Mouse (Mus musculus): Measurements from ENCODE around the gene Olfr1342. TPM values are rescaled to one million over a fixed set of nuclear protein-coding genes. Genes with fewer than 3 reads are reported as not detected.

Olfr1342 gene
- total and polyA plus RNA-seq, 3 experiments, result not detected

- H3K4me1 ChIP-seq (ENCODE audit: control insufficient read depth, insufficient read depth, low read length), result no peaks in the 10 kb centered on the region
- no peak overlapping the region for H3K9ac ChIP-seq (ENCODE audit: low read depth, low read length)
- TF ChIP-seq POLR2A (IDR thresholded peaks at IDR 0.05; ENCODE audit: insufficient read depth, low read depth, low read length) (no peak), EP300 (IDR thresholded peaks at IDR 0.05; ENCODE audit: insufficient read depth, low read depth, low read length) (no peak), CTCF (IDR thresholded peaks at IDR 0.05) (no peak)
- no peak for DNase-seq
- H3K27me3 ChIP-seq (ENCODE audit: control insufficient read depth, insufficient read depth, low read length), result no peaks in the 10 kb centered on the region
- no peaks in the 10 kb centered on the region for H3K36me3 ChIP-seq (ENCODE audit: control insufficient read depth, insufficient read depth, low read length)
- H3K27ac ChIP-seq, result no peak overlapping the region
- H3K79me2 ChIP-seq (replicated peaks; ENCODE audit: control insufficient read depth, insufficient read depth, low read length), result no peaks in the 10 kb centered on the region
- H3K4me3 ChIP-seq, result no peak overlapping the region
- intact Hi-C loops (cut with DNase I), result no loop called here
- 4% methylated on average over 2 of the region's 2 CpGs for WGBS
Observed at GRCm38 (mm10) chr4:118687086-118687485, 5.5 kb downstream of the Olfr1342 start.

DNA sequence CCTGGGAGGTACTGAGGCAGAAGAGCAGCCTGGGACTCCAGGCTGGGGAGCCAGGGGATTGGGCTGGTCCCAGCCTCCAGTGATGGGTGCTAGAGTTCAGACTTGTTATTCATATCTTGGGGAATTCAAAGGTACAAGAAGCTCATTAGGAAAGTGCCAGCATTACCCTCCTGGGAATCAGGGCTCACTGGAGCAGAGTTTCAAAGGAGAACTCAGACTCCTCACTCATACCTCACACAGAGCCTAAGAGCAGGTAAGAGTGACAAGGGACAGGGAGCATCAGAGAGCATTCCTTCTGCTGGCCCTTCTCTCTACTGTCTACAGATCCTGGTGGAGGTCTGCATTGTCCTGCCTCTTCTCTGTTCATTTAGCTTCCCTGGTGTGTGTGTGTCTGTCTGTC is 33.9 kb downstream of the Olfr1342 start, which contains the start of gene Olfr62:
Olfr62 (plus strand) TSS at position 301 of the 400 bp plus-strand sequence.
- no peaks in the 10 kb centered on the region for H3K79me2 ChIP-seq (replicated peaks; ENCODE audit: control insufficient read depth, insufficient read depth, low read length)
- H3K4me1 ChIP-seq (ENCODE audit: control insufficient read depth, insufficient read depth, low read length), result no peaks in the 10 kb centered on the region
- no peak within 1 kb of the TSS for H3K27ac ChIP-seq
- DNase-seq, result no peak
- H3K27me3 ChIP-seq (ENCODE audit: control insufficient read depth, insufficient read depth, low read length), result no peaks in the 10 kb centered on the region
- intact Hi-C loops (cut with DNase I), result no loop called here
- no peak within 1 kb of the TSS for H3K4me3 ChIP-seq
- H3K9ac ChIP-seq (ENCODE audit: low read depth, low read length), result no peak within 1 kb of the TSS
- no peak for TF ChIP-seq POLR2A (IDR thresholded peaks at IDR 0.05; ENCODE audit: insufficient read depth, low read depth, low read length)
- TF ChIP-seq CTCF (IDR thresholded peaks at IDR 0.05), result no peak
- TF ChIP-seq EP300 (IDR thresholded peaks at IDR 0.05; ENCODE audit: insufficient read depth, low read depth, low read length), result no peak
- no peaks in the 10 kb centered on the region for H3K36me3 ChIP-seq (ENCODE audit: control insufficient read depth, insufficient read depth, low read length)

DNA sequence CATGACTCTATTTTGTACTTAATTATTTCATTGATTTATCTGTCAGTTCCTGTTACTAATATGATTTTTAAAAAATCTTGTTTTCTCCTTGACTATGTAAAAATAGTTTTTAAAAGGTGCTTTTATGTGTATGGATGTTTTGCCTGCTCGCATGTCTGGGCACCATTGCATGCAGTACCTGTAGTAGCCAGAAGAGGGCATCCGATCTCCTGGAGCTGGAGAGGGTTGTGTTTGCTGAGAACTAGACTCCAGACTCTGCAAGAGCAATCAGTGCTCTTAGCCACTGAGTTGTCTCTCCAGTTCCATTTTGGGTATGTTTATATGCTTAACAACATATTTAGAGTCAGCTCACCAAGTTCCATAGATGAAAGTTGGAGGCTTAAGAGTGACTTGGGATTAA is 47.3 kb downstream of the Olfr1342 start:
- no peak overlapping the region for H3K4me3 ChIP-seq
- peaks cover 1% of the 10 kb centered on the region; the same call in 1 of the 2 replicates for H3K4me1 ChIP-seq (ENCODE audit: control insufficient read depth, insufficient read depth, low read length)
- WGBS, result 6% methylated on average over 2 of the region's 2 CpGs
- H3K9ac ChIP-seq (ENCODE audit: low read depth, low read length), result no peak overlapping the region
- no peaks in the 10 kb centered on the region for H3K36me3 ChIP-seq (ENCODE audit: control insufficient read depth, insufficient read depth, low read length)
- no peaks in the 10 kb centered on the region for H3K27me3 ChIP-seq (ENCODE audit: control insufficient read depth, insufficient read depth, low read length)
- H3K79me2 ChIP-seq (replicated peaks; ENCODE audit: control insufficient read depth, insufficient read depth, low read length), result no peaks in the 10 kb centered on the region
- peak; percentile 21 to 45 for DNase-seq
- intact Hi-C loops (cut with DNase I), result loop anchor here (1.0 kb wide), 1 partner anchor 343 kb away; no protein-coding TSS in a partner anchor
- no peak overlapping the region for H3K27ac ChIP-seq
- TF ChIP-seq CTCF (IDR thresholded peaks at IDR 0.05) (peak; percentile 89), EP300 (IDR thresholded peaks at IDR 0.05; ENCODE audit: insufficient read depth, low read depth, low read length) (no peak), POLR2A (IDR thresholded peaks at IDR 0.05; ENCODE audit: insufficient read depth, low read depth, low read length) (no peak)

DNA sequence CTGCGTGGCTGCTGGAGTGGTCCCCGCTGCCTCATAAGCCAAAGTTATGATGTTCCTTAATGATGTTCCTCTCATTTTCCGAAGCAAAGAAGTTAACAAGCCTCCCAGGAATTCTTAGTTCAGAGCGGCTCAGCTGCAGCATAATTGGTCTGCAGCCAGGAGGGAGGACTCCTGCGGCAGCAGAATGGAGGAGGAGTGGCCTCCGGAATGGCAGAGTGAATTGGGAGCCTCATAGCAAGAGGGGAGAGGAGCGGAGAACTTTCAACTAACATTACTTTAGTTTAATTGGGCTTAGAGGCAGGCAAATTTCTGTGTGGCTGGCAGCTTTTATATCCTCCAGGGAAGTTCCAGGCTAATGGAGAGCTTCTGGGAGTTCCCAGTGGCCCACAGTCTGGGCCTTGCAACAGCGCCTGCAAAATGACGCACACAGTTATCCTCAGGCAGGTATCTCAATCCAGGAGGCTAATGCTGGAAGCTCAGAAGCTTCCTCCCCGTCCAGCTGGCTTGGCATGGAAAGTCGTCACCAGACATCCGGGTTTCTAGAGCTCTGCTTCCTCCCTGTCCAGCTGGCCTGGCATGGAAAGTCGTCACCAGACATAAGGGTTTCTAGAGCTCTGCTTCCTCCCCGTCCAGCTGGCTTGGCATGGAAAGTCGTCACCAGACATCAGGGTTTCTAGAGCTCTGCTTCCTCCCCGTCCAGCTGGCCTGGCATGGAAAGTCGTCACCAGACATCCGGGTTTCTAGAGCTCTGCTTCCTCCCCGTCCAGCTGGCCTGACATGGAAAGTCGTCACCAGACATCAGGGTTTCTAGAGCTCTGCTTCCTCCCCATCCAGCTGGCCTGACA is 50.0 kb downstream of the Olfr1342 start:
- peak in 1 of 2 experiments; percentile 9 for DNase-seq
- Histone ChIP-seq H3K27me3 (ENCODE audit: control insufficient read depth, insufficient read depth, low read length) (no peaks in the 10 kb centered on the region), H3K27ac (no peak overlapping the region), H3K4me1 (ENCODE audit: control insufficient read depth, insufficient read depth, low read length) (peaks cover 1% of the 10 kb centered on the region; the same call in 1 of the 2 replicates), H3K36me3 (ENCODE audit: control insufficient read depth, insufficient read depth, low read length) (no peaks in the 10 kb centered on the region), H3K4me3 (no peak overlapping the region), H3K79me2 (replicated peaks; ENCODE audit: control insufficient read depth, insufficient read depth, low read length) (no peaks in the 10 kb centered on the region), H3K9ac (ENCODE audit: low read depth, low read length) (no peak overlapping the region)
- intact Hi-C loops (cut with DNase I), result no loop called here
- no peak for TF ChIP-seq CTCF (IDR thresholded peaks at IDR 0.05)
- WGBS, result 20% methylated on average over 20 of the region's 20 CpGs

Other genes with a start within 250 kb of the Olfr1342 start
- 1 to 10 TPM in 1 of 2 experiments, under 1 TPM in 1; 0.31 to 1.5 TPM for gene Mpl, start 235.2 kb downstream of the Olfr1342 start, total RNA-seq (2021)
- 0.67 and 1.3 TPM in 2 replicates for gene Mpl, start 235.2 kb downstream of the Olfr1342 start, polyA plus RNA-seq (2012; rRNA removed)
- gene Tie1, start 202.7 kb downstream of the Olfr1342 start, total RNA-seq (2021), result 10 to 100 TPM; 59.8 to 63.3 TPM
- gene Tie1, start 202.7 kb downstream of the Olfr1342 start, polyA plus RNA-seq (2012; rRNA removed), result 66.8 and 82.3 TPM in 2 replicates
- not detected for gene 2610528J11Rik, start 165.8 kb downstream of the Olfr1342 start, total RNA-seq (2021)
- gene 2610528J11Rik, start 165.8 kb downstream of the Olfr1342 start, polyA plus RNA-seq (2012; rRNA removed), result 0.37 TPM in 1 of 2 replicates, not detected in the other
- not detected for gene Tmem125, start 148.7 kb downstream of the Olfr1342 start, total RNA-seq (2021)
- gene Tmem125, start 148.7 kb downstream of the Olfr1342 start, polyA plus RNA-seq (2012; rRNA removed), result 0.44 and 0.70 TPM in 2 replicates
- gene Cfap57, start 72.0 kb downstream of the Olfr1342 start, total RNA-seq (2021), result under 1 TPM in 1 of 2 experiments, not detected in 1; 0.05 TPM
- gene Cfap57, start 72.0 kb downstream of the Olfr1342 start, polyA plus RNA-seq (2012; rRNA removed), result 0.03 and 0.14 TPM in 2 replicates
- 10 to 100 TPM; 34.1 to 38.1 TPM for gene Ebna1bp2, start 72.0 kb downstream of the Olfr1342 start, total RNA-seq (2021)
- 20.0 and 22.4 TPM in 2 replicates for gene Ebna1bp2, start 72.0 kb downstream of the Olfr1342 start, polyA plus RNA-seq (2012; rRNA removed)
- not detected for gene Olfr62, start 33.8 kb downstream of the Olfr1342 start, total RNA-seq (2021)
- not detected in 2 replicates for gene Olfr62, start 33.8 kb downstream of the Olfr1342 start, polyA plus RNA-seq (2012; rRNA removed)
- gene Olfr1341, start 10.8 kb upstream of the Olfr1342 start, total RNA-seq (2021), result not detected
- gene Olfr1341, start 10.8 kb upstream of the Olfr1342 start, polyA plus RNA-seq (2012; rRNA removed), result not detected in 2 replicates
- not detected for gene Olfr1340, start 27.4 kb upstream of the Olfr1342 start, total RNA-seq (2021)
- not detected in 2 replicates for gene Olfr1340, start 27.4 kb upstream of the Olfr1342 start, polyA plus RNA-seq (2012; rRNA removed)
- not detected for gene Olfr1339, start 39.4 kb upstream of the Olfr1342 start, total RNA-seq (2021)
- gene Olfr1339, start 39.4 kb upstream of the Olfr1342 start, polyA plus RNA-seq (2012; rRNA removed), result not detected in 2 replicates
- not detected for gene Olfr1338, start 66.0 kb upstream of the Olfr1342 start, total RNA-seq (2021)
- not detected in 2 replicates for gene Olfr1338, start 66.0 kb upstream of the Olfr1342 start, polyA plus RNA-seq (2012; rRNA removed)
- gene Olfr1337, start 89.8 kb upstream of the Olfr1342 start, total RNA-seq (2021), result not detected
- not detected in 2 replicates for gene Olfr1337, start 89.8 kb upstream of the Olfr1342 start, polyA plus RNA-seq (2012; rRNA removed)
- gene Olfr1335, start 117.2 kb upstream of the Olfr1342 start, total RNA-seq (2021), result not detected
- gene Olfr1335, start 117.2 kb upstream of the Olfr1342 start, polyA plus RNA-seq (2012; rRNA removed), result not detected in 2 replicates
- not detected for gene Olfr1333, start 143.5 kb upstream of the Olfr1342 start, total RNA-seq (2021)
- gene Olfr1333, start 143.5 kb upstream of the Olfr1342 start, polyA plus RNA-seq (2012; rRNA removed), result not detected in 2 replicates
- gene Olfr1331, start 171.9 kb upstream of the Olfr1342 start, total RNA-seq (2021), result not detected
- gene Olfr1331, start 171.9 kb upstream of the Olfr1342 start, polyA plus RNA-seq (2012; rRNA removed), result not detected in 2 replicates
- not detected for gene Olfr1330, start 195.8 kb upstream of the Olfr1342 start, total RNA-seq (2021)
- gene Olfr1330, start 195.8 kb upstream of the Olfr1342 start, polyA plus RNA-seq (2012; rRNA removed), result not detected in 2 replicates
- not detected for gene Olfr1329, start 224.7 kb upstream of the Olfr1342 start, total RNA-seq (2021)
- not detected in 2 replicates for gene Olfr1329, start 224.7 kb upstream of the Olfr1342 start, polyA plus RNA-seq (2012; rRNA removed)
- not detected for gene Olfr1328, start 245.9 kb upstream of the Olfr1342 start, total RNA-seq (2021)
- gene Olfr1328, start 245.9 kb upstream of the Olfr1342 start, polyA plus RNA-seq (2012; rRNA removed), result not detected in 2 replicates

All from heart, adult 2 months (tissue).